Mouse (Mus musculus) MN1 (cell line): ENCODE data around the gene Tia1.

Experiments used
- DNase-seq: peaks from one replicate; pipeline ENCODE4 v3.0.0-alpha.2; 2016; ENCODE audit warnings: low spot score

Tia1 gene

DNA sequence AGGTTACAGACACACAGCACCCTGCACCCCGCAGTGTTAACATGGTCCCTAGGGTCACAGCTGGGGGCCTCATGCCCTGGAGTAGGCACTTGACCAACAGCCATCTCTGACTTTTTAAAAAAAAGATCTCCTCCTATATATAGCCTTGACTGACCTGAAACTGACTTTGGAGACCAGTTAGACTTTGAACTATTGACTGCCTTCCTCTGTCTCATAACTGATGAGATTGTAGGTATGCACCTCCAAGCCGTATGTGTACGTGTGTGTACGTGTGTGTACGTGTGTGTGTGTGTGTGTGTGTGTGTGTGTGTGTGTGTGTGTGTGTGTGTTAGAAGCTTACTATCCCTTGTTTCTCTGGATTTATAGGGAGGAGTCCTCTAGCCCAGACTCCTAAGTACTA lies 77.9 kb downstream of the Tia1 start:
- DNase-seq: no peak
